Mouse (Mus musculus) splenic B cell, adult 2 months (primary cell): ENCODE measurements around the gene Aknad1.
A peak's percentile ranks its signal among the peaks of the same experiment; 100 is the strongest.

Source experiments
- DNase-seq: peaks from one replicate; pipeline ENCODE4 v3.0.0-alpha.2; 2011; ENCODE audit warnings: low read depth, low spot score
- H3K27me3 ChIP-seq: 2 replicates; pipeline ENCODE4 v1.6.1; 2012; ENCODE audit warnings: mild to moderate bottlenecking, low read length, moderate library complexity, mixed read lengths; ENCODE audit not compliant: control insufficient read depth, poor library complexity, insufficient read depth, severe bottlenecking
- H3K36me3 ChIP-seq: 2 replicates; pipeline ENCODE4 v1.6.1; 2012; ENCODE audit warnings: mild to moderate bottlenecking, low read length, moderate library complexity, mixed read lengths; ENCODE audit not compliant: control insufficient read depth, poor library complexity, insufficient read depth, severe bottlenecking

Aknad1 gene

GRCm38 (mm10) chr3:108787754-108788454 is 48.4 kb downstream of the Aknad1 start:
- no peak for DNase-seq
- Histone ChIP-seq H3K27me3 (no peaks in the 10 kb centered on the region), H3K36me3 (no peaks in the 10 kb centered on the region; the same call in 1 of the 2 replicates)

DNA sequence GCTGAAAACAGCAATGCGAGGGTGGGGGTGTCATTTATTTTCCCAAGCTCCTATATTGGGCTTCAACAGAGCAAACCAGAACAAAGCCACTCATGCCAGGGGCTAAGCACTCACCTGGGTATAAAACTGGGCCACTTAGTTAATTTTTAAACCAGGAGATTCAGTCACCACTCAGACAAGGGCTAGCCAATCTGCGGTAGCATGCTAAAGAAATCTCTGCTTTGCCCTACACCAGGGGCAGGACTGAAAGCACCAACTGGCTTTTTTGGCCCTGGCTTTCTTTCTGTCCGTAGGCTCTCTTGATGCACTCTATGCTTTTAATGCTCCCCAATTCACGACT is 49.0 kb downstream of the Aknad1 start:
- DNase-seq, result no peak
- Histone ChIP-seq H3K36me3 (no peaks in the 10 kb centered on the region; the same call in 1 of the 2 replicates), H3K27me3 (no peaks in the 10 kb centered on the region)

DNA sequence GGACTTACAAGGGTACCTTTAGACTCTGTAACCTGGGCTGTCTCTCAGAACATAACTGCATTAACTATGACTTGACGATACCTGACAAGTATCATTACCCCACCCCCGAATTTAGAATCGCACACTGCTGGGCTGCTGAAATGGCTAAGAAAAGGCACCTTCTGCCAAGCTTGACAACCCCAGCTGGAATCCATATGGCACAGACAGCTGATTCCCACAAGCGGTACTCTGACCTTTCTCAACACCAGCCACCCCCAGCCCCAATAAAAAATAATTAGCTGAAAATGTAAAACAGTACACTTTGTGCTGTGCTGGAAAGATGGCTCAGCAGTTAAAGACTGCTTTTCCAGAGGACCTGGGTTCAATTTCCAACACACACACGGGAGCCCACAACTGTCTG is 49.8 kb downstream of the Aknad1 start:
- no peaks in the 10 kb centered on the region; the same call in 1 of the 2 replicates for H3K36me3 ChIP-seq
- H3K27me3 ChIP-seq, result no peaks in the 10 kb centered on the region
- no peak for DNase-seq

GRCm38 (mm10) chr3:108790499-108790898 is 51.0 kb downstream of the Aknad1 start:
- peaks cover 2% of the 10 kb centered on the region; the same call in 1 of the 2 replicates for H3K36me3 ChIP-seq
- H3K27me3 ChIP-seq, result no peaks in the 10 kb centered on the region
- DNase-seq, result no peak

DNA sequence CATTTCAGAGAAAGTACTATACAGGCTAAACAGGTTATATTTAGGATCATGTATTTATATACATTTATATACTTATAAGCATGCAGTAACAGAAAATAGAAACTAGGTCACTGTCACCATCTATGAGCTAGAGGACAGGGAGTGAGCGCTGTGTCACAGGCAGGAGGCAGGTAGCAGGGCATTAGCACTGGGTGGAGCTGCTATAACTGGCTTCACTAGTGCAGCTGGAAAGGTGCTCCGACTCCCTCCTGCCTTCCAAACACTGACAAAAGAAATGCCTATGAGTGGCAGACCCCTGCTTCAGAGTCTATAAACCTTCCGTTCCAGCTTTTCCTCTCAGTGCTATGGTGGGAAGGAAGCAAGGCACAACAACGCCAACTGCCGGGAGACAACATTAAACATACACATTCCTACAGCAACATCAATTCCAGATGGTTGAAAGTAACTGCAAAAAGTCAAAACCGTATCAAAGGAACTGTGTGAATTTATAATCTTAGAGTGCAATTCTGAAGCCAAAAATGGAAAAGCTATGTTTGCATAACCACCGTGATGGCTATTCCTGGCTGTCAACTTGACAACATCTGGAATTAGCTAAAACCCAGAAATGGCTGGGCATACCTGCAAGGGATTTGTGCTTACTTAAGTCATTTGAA is 51.7 kb downstream of the Aknad1 start:
- no peaks in the 10 kb centered on the region for H3K27me3 ChIP-seq
- DNase-seq, result no peak
- H3K36me3 ChIP-seq, result peaks cover 2% of the 10 kb centered on the region; the same call in 1 of the 2 replicates

DNA sequence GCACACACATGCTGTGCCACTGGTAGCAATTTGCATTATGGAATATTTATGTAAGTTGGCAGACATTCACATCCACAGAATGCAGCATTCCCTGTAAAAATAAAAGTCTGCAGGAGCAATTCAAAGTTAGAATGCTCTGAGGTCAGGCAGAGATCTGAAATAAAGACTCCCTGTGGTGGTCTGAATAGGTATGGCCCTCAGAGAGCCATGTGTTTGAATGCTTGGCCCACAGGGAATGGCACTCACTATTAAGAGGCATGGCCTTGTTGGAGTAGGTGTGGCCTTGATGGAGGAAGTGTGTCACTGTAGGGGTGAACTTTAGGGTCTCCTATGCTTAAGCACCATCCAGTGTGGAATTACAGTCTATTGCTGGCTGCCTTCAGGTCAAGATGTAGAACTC is 53.0 kb downstream of the Aknad1 start:
- no peaks in the 10 kb centered on the region for H3K27me3 ChIP-seq
- H3K36me3 ChIP-seq, result peaks cover 7% of the 10 kb centered on the region; the same call in 1 of the 2 replicates
- DNase-seq, result no peak

- DNase-seq, result no peak
- H3K27me3 ChIP-seq, result no peaks in the 10 kb centered on the region
- peaks cover 13% of the 10 kb centered on the region for H3K36me3 ChIP-seq
Measured at GRCm38 (mm10) chr3:108794780-108795179, 55.3 kb downstream of the Aknad1 start.

GRCm38 (mm10) chr3:108795554-108796299 is 56.3 kb downstream of the Aknad1 start:
- Histone ChIP-seq H3K36me3 (peaks cover 13% of the 10 kb centered on the region), H3K27me3 (no peaks in the 10 kb centered on the region)
- DNase-seq, result peak; percentile 47

DNA sequence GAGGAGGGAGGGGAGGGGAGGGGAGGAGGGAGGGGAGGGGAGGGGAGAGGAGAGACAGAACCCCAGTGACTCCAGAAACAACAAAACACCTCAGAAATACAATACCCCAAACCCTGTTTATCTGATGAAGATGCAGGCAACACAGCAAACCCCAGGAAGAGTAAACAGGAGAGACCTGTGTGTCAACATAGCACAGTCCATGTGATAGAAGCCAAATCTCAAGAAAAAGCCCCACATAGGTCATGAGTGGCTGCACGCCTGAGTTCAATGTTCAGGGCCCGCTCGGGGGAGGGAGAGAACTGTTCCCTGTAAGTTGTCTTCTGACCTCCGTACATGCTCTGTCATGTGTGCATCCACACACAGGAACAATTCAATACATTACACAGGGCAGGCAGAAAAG is 56.9 kb downstream of the Aknad1 start:
- H3K36me3 ChIP-seq, result peaks cover 16% of the 10 kb centered on the region
- no peak for DNase-seq
- H3K27me3 ChIP-seq, result no peaks in the 10 kb centered on the region

GRCm38 (mm10) chr3:108797723-108798122 is 58.3 kb downstream of the Aknad1 start:
- Histone ChIP-seq H3K36me3 (peaks cover 20% of the 10 kb centered on the region; the same call in 1 of the 2 replicates), H3K27me3 (no peaks in the 10 kb centered on the region)
- DNase-seq, result peak; percentile 6

GRCm38 (mm10) chr3:108798375-108798774 is 58.9 kb downstream of the Aknad1 start:
- H3K27me3 ChIP-seq, result no peaks in the 10 kb centered on the region

GRCm38 (mm10) chr3:108805622-108806021 is 66.2 kb downstream of the Aknad1 start:
- H3K27me3 ChIP-seq, result no peaks in the 10 kb centered on the region
- H3K36me3 ChIP-seq, result peaks cover 16% of the 10 kb centered on the region
- DNase-seq, result no peak

More at GRCm38 (mm10) chr3:108798375-108798774, 58.9 kb downstream of the Aknad1 start:
- DNase-seq, result no peak
- H3K36me3 ChIP-seq, result peaks cover 22% of the 10 kb centered on the region

- H3K27me3 ChIP-seq, result no peaks in the 10 kb centered on the region
- peaks cover 13% of the 10 kb centered on the region; the same call in 1 of the 2 replicates for H3K36me3 ChIP-seq
- DNase-seq, result no peak
Measured at GRCm38 (mm10) chr3:108810747-108811263, 71.3 kb downstream of the Aknad1 start.

- H3K36me3 ChIP-seq, result peaks cover 16% of the 10 kb centered on the region
Measured at GRCm38 (mm10) chr3:108815631-108816030, 76.2 kb downstream of the Aknad1 start.

GRCm38 (mm10) chr3:108830493-108830892 is 91.0 kb downstream of the Aknad1 start:
- no peaks in the 10 kb centered on the region for H3K27me3 ChIP-seq
- DNase-seq, result peak; percentile 32
- peaks cover 5% of the 10 kb centered on the region; the same call in 1 of the 2 replicates for H3K36me3 ChIP-seq

More at GRCm38 (mm10) chr3:108815631-108816030, 76.2 kb downstream of the Aknad1 start:
- no peak for DNase-seq
- H3K27me3 ChIP-seq, result no peaks in the 10 kb centered on the region
